Mouse (Mus musculus) olfactory bulb, adult 2 months (tissue): ENCODE measurements around the gene Lrtm2. TPM values are rescaled to one million over a fixed set of nuclear protein-coding genes. Genes with fewer than 3 reads are reported as not detected.
"Not testable (repeated sequence)": the region's sequence is repeated elsewhere in the genome, so short reads cannot be mapped to it uniquely, and the experiment has no call there.

Experiments
- H3K27ac ChIP-seq: fragments of 200-500 bp; 2 replicates; pipeline ENCODE4 v1.5.1; 2012; ENCODE audit warnings: low read depth, low read length; ENCODE audit not compliant: insufficient read depth
- H3K4me1 ChIP-seq: fragments of 200-500 bp; 2 replicates; pipeline ENCODE4 v1.6.1; 2012; ENCODE audit warnings: low read length; ENCODE audit not compliant: control insufficient read depth, insufficient read depth
- H3K4me3 ChIP-seq: fragments of 200-500 bp; 2 replicates; pipeline ENCODE4 v1.5.1; 2012; ENCODE audit warnings: mild to moderate bottlenecking, low read depth, low read length, moderate library complexity; ENCODE audit not compliant: insufficient read depth
- CTCF ChIP-seq: fragments of 200-500 bp; IDR thresholded peaks from 2 replicates; pipeline ENCODE4 v1.5.1; 2012; ENCODE audit warnings: low read depth, mild to moderate bottlenecking, low read length, moderate library complexity; ENCODE audit not compliant: insufficient read depth
- POLR2A ChIP-seq: fragments of 200-500 bp; IDR thresholded peaks from 2 replicates; pipeline ENCODE4 v1.6.1; 2012; ENCODE audit warnings: mild to moderate bottlenecking, low read depth, low read length, moderate library complexity; ENCODE audit not compliant: insufficient read depth
- WGBS: fragments of 180-500 bp; shearing (Covaris S2); methylation state at CpG from one replicate; pipeline ENCODE4 v1.1.7; 2018; 5-methylcytosine and 5-hydroxymethylcytosine counted together
- polyA plus RNA-seq: library from polyadenylated mRNA; stranded (reverse); fragments of >200 nt; gene quantifications from 2 replicates; pipeline ENCODE4 v1.2.4, GENCODE M21; 2012; ENCODE audit warnings: low replicate concordance; ENCODE audit not compliant: missing spikeins, insufficient read depth, insufficient read length

Lrtm2 gene
- polyA plus RNA-seq, 1 experiment: not detected

DNA sequence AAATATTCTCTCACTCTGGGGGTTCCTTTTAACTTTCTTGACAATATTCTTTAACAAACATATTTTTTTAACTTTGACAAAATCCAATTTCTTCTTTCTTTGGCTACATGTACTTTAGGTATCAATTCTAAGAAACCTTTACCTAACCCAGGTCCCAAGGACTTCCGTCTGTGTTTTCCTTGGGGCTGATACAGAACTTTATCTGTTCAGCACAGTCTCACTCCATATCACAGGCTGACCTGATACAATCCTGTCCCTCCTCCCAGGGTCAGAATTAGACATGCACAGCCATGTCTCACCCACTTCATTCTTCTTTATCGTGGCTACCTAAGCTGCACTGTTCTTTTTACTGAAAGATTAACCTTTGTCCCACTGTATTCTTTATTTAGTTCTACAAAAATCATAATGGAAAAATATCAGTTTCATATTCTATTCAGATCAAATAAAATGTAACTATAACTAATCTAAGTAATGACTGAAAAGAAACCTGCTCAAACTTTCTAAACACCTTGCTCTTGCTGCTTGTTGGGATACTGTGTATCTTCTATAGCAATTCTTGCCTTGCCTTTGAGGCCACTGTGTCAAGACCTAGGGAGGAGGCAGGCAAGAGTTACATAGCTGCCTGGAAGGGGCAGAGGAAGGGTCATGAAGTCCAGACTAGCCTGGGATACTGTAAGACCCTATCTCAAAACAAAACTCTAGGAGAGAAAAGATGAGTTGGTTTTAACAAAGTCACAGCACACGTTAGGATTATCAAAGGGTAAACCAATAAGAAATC, 30.5 kb upstream of the Lrtm2 start:
- Histone ChIP-seq H3K27ac (no peak overlapping the region), H3K4me1 (no peaks in the 10 kb centered on the region), H3K4me3 (no peak overlapping the region)
- WGBS: 85% methylated on average over 3 of the region's 3 CpGs
- TF ChIP-seq CTCF: no peak
- TF ChIP-seq POLR2A: no peak

DNA sequence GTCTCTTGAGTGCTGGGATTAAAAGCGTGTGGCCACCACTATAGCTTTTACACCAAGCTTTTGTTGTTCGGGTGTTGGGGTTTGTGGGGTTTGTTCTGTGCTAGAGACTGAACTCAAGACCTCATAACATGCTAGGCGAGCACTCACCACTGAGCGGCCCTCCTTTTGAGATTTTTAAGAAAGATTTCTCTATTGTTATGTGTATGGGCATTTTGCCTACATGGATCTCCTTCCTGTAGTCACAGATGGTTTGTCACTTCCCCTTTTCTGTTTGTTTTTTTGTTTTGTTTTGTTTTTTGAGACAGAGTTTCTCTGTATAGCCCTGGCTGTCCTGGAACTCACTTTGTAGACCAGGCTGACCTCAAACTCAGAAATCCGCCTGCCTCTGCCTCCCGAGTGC, 29.7 kb upstream of the Lrtm2 start:
- WGBS: 85% methylated on average over 6 of the region's 6 CpGs

DNA sequence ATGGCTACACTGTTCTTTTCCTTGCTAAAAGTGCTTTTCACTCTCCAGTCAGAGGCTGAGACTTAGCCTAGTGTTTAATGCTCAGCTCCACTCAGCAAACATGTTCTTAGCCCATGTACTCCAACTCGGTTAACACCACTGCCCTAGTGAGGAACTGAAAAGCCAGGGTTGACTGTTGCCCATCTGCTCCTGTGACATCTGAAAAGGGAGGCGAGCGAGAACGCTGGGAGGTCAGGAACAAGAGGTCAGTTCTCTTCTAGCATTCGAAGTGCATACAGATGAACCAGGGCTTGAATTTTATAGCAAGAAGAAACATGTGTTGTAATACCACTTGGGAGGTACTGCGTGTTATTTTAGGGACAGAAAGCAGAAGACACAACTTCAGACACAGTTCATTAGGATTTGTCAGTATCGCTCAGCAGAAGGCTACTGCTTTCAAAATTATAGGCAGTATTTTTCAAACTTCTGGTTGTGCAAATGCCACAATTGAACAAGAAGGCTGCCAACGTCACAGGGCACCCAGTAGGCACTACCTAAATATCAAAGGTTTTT, 27.5 kb upstream of the Lrtm2 start:
- WGBS: 88% methylated on average over 8 of the region's 8 CpGs
- TF ChIP-seq POLR2A: no peak
- TF ChIP-seq CTCF: no peak
- Histone ChIP-seq H3K4me1 (no peaks in the 10 kb centered on the region), H3K4me3 (no peak overlapping the region), H3K27ac (no peak overlapping the region)

More for the DNA sequence above, 29.7 kb upstream of the Lrtm2 start:
- H3K27ac ChIP-seq, H3K4me3 ChIP-seq, H3K4me1 ChIP-seq: not testable (repeated sequence)

DNA sequence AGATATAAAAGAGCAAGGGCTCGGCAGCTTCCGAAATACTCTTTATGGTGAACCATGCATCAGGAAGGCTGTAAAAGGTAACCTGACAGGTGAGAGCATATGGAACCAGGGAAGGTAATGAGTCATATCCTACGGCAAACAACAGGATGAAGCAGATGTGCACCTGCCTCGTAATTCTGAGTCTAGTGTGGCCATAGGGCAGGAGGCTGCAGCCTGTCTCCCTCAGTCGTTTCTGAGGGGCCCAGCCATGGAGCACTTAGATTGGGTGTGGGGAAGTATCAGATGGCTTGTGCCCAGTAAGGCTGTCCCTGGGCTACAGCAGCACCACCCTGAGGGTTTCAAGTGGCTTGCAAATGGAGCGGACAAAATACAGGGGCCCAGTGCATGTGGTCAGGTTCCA, 21.9 kb upstream of the Lrtm2 start:
- WGBS: 91% methylated on average over 6 of the region's 6 CpGs
- Histone ChIP-seq H3K27ac (no peak overlapping the region), H3K4me3 (no peak overlapping the region), H3K4me1 (peaks cover 13% of the 10 kb centered on the region)
- TF ChIP-seq POLR2A: no peak
- no peak for TF ChIP-seq CTCF

DNA sequence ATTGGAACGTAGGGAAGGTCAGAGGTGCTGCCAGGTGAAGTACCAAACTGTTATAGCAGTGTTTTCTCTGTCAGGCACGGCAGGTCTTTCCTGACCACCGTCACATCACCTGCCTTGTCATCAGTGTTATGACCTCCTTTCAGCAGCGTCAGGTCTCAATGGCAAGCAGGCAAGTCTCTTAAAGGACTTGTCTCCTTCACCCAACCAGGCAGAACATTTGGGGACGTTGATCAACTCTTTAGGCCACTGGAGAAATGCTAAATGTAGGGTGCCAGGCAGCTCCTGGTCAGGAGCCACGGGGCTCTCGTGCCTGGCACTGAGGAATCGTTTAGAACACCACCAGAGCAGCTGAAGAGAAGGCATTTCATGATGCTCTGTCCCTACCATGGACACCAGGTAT, 21.1 kb upstream of the Lrtm2 start:
- WGBS: 78% methylated on average over 8 of the region's 8 CpGs
- no peak overlapping the region for H3K4me3 ChIP-seq
- no peak overlapping the region for H3K27ac ChIP-seq
- H3K4me1 ChIP-seq: peaks cover 21% of the 10 kb centered on the region
- TF ChIP-seq POLR2A (no peak), CTCF (no peak)

DNA sequence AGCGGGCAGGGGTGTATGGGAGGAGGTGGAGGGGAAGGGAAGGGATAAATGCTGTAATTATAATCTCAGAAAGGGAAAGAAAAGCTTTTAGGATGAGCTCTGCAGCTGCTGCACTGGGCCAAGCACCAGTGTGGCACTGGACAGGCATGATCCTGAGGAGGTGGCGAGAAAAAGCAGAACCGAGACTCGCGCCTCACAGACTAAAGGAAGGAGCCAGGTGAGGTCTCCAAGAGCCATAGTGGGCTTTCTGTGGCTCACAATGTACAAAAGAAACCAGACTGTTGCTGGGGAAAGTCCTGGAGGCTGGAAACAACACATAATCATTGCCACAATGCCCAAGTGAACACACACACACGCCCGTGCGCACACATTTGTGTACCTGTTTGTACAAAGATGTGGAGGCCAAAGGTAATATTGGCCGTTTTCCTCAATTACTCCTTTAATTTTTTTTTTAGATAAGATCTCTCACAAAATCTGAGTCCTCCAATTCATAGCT, 20.2 kb upstream of the Lrtm2 start:
- peak overlapping the region; percentile 21; the same call in 1 of the 2 replicates for H3K27ac ChIP-seq
- 54% methylated on average over 9 of the region's 9 CpGs for WGBS
- TF ChIP-seq POLR2A (no peak), CTCF (no peak)
- peaks cover 27% of the 10 kb centered on the region for H3K4me1 ChIP-seq
- H3K4me3 ChIP-seq: no peak overlapping the region

DNA sequence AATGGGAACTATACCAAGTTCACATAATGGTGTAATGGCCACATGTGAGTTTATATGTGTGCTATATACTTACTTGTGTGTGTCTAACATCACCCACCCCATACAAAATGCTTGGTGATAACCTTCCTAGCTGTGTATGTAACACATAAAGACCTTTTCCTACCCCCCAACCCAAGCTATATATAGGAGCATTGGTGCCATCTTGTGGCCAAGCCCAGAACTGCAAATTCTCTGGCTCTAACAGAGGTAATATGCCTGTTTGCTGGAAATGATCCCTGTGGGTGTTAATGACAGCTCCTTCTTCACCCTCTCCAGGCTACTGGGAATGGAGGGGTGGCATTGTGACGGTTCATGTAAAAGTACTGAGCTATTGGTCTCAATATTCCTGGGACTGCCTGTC, 17.7 kb upstream of the Lrtm2 start:
- no peak for TF ChIP-seq CTCF
- peaks cover 27% of the 10 kb centered on the region for H3K4me1 ChIP-seq
- WGBS: 0% methylated on average over 1 of the region's 1 CpGs
- no peak overlapping the region for H3K4me3 ChIP-seq
- H3K27ac ChIP-seq: no peak overlapping the region

DNA sequence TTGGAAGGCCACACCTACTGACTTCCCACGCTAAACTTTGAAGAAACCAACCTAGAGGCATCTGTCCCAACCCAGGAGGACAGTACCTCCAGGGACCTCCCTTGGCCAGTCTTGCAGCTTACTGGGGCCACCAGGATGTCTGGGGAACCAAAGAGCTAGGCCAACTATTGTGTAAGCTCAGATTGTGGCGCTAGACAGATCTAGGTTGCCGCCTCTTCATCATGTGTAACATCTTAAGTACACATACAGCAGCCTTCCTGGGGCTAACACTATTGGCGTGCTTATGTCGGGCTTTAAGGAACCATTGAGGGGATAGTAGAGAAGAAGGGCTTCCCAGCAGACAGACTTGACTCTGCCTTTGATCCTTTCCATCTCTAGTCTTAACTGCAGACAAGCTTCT, 17.2 kb upstream of the Lrtm2 start:
- WGBS: 61% methylated on average over 5 of the region's 5 CpGs
- H3K27ac ChIP-seq: no peak overlapping the region
- H3K4me3 ChIP-seq: no peak overlapping the region
- peaks cover 27% of the 10 kb centered on the region for H3K4me1 ChIP-seq
- TF ChIP-seq CTCF (no peak), POLR2A (no peak)

DNA sequence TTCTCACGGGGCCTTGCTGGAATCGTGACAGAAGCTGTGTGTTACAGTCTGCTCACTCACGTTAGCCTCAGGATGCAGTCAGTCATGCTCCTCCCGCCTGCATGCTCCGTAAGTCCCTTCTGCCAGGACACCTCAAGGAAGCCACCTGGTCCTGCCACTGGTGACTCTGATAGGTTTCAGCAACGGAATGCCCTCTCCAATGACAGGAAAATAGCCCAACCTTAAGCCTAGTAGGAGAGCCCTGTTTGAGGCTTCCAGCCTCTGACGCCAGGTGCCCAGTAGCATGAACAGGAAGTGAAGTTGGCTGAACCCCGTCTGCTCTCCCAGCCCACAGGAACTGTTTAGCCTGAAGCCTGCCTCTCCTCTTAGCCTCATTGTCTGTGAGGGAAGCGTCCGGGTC, 15.7 kb upstream of the Lrtm2 start:
- TF ChIP-seq POLR2A: no peak
- TF ChIP-seq CTCF: no peak
- Histone ChIP-seq H3K4me3 (no peak overlapping the region), H3K27ac (no peak overlapping the region), H3K4me1 (peaks cover 27% of the 10 kb centered on the region)
- WGBS: 75% methylated on average over 10 of the region's 10 CpGs
